Comparison of ENCODE assay signal across 12 mouse cellular contexts in genomic region chr1:82832495-82833021, GRCm38 (mm10). TPM values are rescaled to one million over a fixed set of nuclear protein-coding genes. Genes with fewer than 3 reads are reported as not detected.
DNase-seq lines count a peak whose midpoint lies in the region; ATAC-seq and TF ChIP-seq lines count a peak whose summit lies in the region.
"Had no signal": no experiment of that assay in that cellular context is flagged by ENCODE, and none has a peak within 500 bp of the region (broad histone marks: within the 10 kb centered on the region; RNA-seq: fewer than 3 reads in every experiment).

No protein-coding gene starts in this region.

- no peak for ATAC-seq in liver, embryonic 15.5 days (ENCODE audit: insufficient read depth)
- ATAC-seq: midbrain, embryonic 16.5 days had no signal

- H3K9me3 ChIP-seq in liver, embryonic 15.5 days (replicated peaks) = no peaks in the 10 kb centered on the region
- H3K9me3 ChIP-seq: hindbrain, embryonic 15.5 days; limb, embryonic 15.5 days had no signal

- H3K4me1 ChIP-seq in bone marrow, adult 2 months (ENCODE audit: control insufficient read depth, insufficient read depth, low read length) = peaks cover 3% of the 10 kb centered on the region
- peaks cover 91% of the 10 kb centered on the region for H3K4me1 ChIP-seq in liver, embryonic 15.5 days (replicated peaks)
- H3K4me1 ChIP-seq: hindbrain, embryonic 15.5 days; limb, embryonic 15.5 days had no signal

- intact Hi-C loops in left cerebral cortex, postnatal 14 days (cut with DNase I) = no loop called here

- no peak overlapping the region for H3K9ac ChIP-seq in liver, embryonic 15.5 days
- H3K9ac ChIP-seq: forebrain, postnatal 0 days; hindbrain, embryonic 15.5 days; limb, embryonic 15.5 days had no signal

- peak overlapping the region; percentile 37 for H3K27ac ChIP-seq in bone marrow, adult 2 months (ENCODE audit: control insufficient read depth, insufficient read depth, low read depth, low read length, poor library complexity)
- H3K27ac ChIP-seq in liver, embryonic 15.5 days (replicated peaks) = peak overlapping the region; percentile 100
- H3K27ac ChIP-seq: limb, embryonic 15.5 days had no signal

- no peak overlapping the region for H3K4me3 ChIP-seq in bone marrow, adult 2 months (replicated peaks; ENCODE audit: control insufficient read depth, low read depth, low read length)
- H3K4me3 ChIP-seq in liver, embryonic 15.5 days (replicated peaks) = no peak overlapping the region
- H3K4me3 ChIP-seq: hindbrain, embryonic 15.5 days; limb, embryonic 15.5 days had no signal

- no peaks in the 10 kb centered on the region for H3K27me3 ChIP-seq in liver, embryonic 15.5 days
- H3K27me3 ChIP-seq: hindbrain, embryonic 15.5 days; limb, embryonic 15.5 days had no signal

- H3K36me3 ChIP-seq in liver, embryonic 15.5 days (replicated peaks) = no peaks in the 10 kb centered on the region
- H3K36me3 ChIP-seq: hindbrain, embryonic 15.5 days; limb, embryonic 15.5 days had no signal

- H3K4me2 ChIP-seq in liver, embryonic 15.5 days = no peak overlapping the region
- H3K4me2 ChIP-seq: hindbrain, embryonic 15.5 days; limb, embryonic 15.5 days had no signal

- no peak for TF ChIP-seq CTCF in bone marrow, adult 2 months (IDR thresholded peaks at IDR 0.05; ENCODE audit: control insufficient read depth, insufficient read depth, low read length)

- WGBS in bone marrow, adult 2 months = 63% methylated on average over 11 of the region's 11 CpGs
- 72% methylated on average over 11 of the region's 11 CpGs for WGBS in liver, embryonic 15.5 days (ENCODE audit: insufficient replicate concordance)

- peak; percentile 24 for DNase-seq in lung, postnatal 25 days (ENCODE audit: low spot score)
- DNase-seq in lung, postnatal 4 days = no peak
- peak; percentile 34 for DNase-seq in thymus, postnatal 25 days
- DNase-seq in gastrocnemius, postnatal 4 days (ENCODE audit: low spot score in 2 of 2) = no peak
- DNase-seq in left cerebral cortex, postnatal 14 days (ENCODE audit: low spot score in 2 of 2) = no peak
- no peak for DNase-seq in retina, postnatal 1 day
- DNase-seq: forebrain, postnatal 0 days had no signal

- TF ChIP-seq POLR2A in bone marrow, adult 2 months (IDR thresholded peaks at IDR 0.05; ENCODE audit: borderline replicate concordance, control insufficient read depth, low read depth, low read length) = no peak

RNA-seq across cellular contexts. Expression of gene Agfg1, which starts 6.7 kb away (rescaled TPM):
- 14.5 and 15.6 TPM in 2 replicates for polyA plus RNA-seq in bone marrow, adult 2 months (2011; ENCODE audit: insufficient read depth, insufficient read length, low replicate concordance, missing spikeins)
- polyA plus RNA-seq in liver, embryonic 15.5 days (2015; fragmentation: Nextera tagmentation; extraction: Ambion mirVana) = 46.3 and 46.5 TPM in 2 replicates
- total RNA-seq in gastrocnemius, postnatal 4 days (2021) = 10 to 100 TPM; 37.1 to 41.4 TPM
- 10 to 100 TPM; 81.8 to 90.3 TPM for total RNA-seq in left cerebral cortex, postnatal 14 days (2021)

Comparison
In these comparisons a context has a peak if more than half of its experiments do, and no peak if none do; other contexts are left out.
1. DNase-seq: peak in lung, postnatal 25 days (single experiment) and thymus, postnatal 25 days (single experiment); none in lung, postnatal 4 days (0 of 2), gastrocnemius, postnatal 4 days (0 of 2), left cerebral cortex, postnatal 14 days (0 of 2) and retina, postnatal 1 day (single experiment).